Mouse (Mus musculus): ENCODE data around the gene Cox14. TPM values are rescaled to one million over a fixed set of nuclear protein-coding genes. Genes with fewer than 3 reads are reported as not detected.
"Not testable (repeated sequence)": the region's sequence is repeated elsewhere in the genome, so short reads cannot be mapped to it uniquely, and the experiment has no call there.

Cox14 gene
- polyA plus RNA-seq, 1 experiment: 50.5 TPM

DNA sequence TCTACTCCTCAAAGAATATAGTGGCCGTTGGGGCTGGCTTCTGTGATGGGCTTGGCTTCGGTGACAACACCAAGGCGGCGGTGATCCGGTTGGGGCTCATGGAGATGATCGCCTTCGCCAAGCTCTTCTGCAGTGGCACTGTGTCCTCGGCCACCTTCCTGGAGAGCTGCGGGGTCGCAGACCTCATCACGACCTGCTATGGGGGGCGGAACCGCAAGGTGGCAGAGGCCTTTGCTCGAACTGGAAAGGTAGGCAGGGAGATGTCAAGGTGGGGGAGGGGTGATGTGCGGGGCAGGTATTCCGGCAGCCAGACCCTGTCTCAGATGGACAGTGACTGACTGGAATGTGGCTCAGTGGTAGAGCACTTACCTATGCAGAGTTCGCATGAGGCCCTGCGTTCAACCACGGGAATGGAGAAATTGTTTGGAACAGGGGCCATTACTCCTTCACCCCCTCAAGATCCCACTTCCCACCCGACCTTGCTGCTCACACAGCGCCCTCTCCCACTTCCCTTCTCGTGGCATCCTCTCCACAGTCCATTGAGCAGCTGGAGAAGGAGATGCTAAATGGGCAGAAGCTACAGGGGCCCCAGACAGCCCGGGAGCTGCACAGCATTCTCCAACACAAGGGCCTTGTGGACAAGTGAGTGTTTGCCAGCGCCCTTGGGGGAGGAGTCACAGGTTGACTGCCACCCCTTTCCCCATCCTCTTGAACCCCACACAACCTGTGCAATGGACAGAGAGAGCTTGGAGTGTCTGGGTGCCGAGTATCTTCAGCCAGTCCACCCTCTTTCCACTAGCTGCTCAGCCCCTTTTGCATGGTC, 3.3 kb upstream of the Cox14 start:
- no peaks in the 10 kb centered on the region for H3K36me3 ChIP-seq (ENCODE audit: control insufficient read depth, insufficient read depth, low read length)
- H3K4me1 ChIP-seq (ENCODE audit: control insufficient read depth, insufficient read depth, low read length): peaks cover 18% of the 10 kb centered on the region
- TF ChIP-seq POLR2A (IDR thresholded peaks at IDR 0.05; ENCODE audit: control insufficient read depth, low read depth, low read length) (no peak), CTCF (IDR thresholded peaks at IDR 0.05; ENCODE audit: control insufficient read depth, insufficient read depth, insufficient replicate concordance, low read depth, low read length) (no peak)
- H3K4me3 ChIP-seq (ENCODE audit: control insufficient read depth, low read depth, low read length): no peak overlapping the region
- H3K27ac ChIP-seq (ENCODE audit: control insufficient read depth, insufficient read depth, low read depth, low read length): no peak overlapping the region
- no peaks in the 10 kb centered on the region for H3K27me3 ChIP-seq (ENCODE audit: control insufficient read depth, insufficient read depth, low read length)

GRCm38 (mm10) chr15:99723120-99723514, 2.3 kb upstream of the Cox14 start:
- Histone ChIP-seq H3K4me3 (ENCODE audit: control insufficient read depth, low read depth, low read length) (no peak overlapping the region), H3K36me3 (ENCODE audit: control insufficient read depth, insufficient read depth, low read length) (no peaks in the 10 kb centered on the region), H3K4me1 (ENCODE audit: control insufficient read depth, insufficient read depth, low read length) (peaks cover 17% of the 10 kb centered on the region)

DNA sequence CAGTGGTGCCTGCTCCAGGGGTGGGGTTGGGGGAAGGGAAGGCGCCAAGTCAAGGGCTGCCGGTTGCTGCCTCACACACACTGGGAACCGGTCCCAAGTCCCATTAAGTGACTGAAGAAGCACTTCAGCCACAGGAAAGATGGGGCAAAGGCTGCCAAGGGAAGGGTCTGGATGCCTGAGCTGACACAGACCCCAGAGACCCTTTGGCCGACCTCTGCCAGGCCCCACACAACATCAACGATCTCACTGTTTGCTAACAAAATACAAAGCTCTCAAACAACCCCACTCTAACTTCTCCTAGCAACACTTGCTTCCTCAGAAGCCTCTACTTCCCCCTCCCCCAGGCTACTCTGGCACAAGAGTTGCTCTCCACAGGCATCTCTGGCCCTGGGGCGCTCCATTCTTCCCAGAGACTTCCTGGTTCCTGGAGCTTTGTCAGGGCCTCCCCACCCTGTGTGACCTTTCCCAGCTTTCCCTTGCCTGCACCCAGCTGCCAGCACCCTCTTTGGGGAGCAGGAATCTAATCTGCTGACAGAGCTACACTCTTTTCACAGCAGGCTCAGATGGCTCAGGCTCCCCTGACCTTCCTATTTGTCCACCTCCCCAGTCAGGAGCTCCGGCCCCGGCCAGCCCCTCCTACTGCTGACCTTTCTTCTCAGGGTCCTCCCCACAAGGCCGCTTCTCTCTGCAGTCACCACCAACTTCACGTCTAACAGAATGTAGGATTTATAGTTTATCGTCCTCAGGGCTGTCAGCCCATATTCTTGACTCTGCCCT, 1.7 kb upstream of the Cox14 start:
- Histone ChIP-seq H3K36me3 (ENCODE audit: control insufficient read depth, insufficient read depth, low read length) (no peaks in the 10 kb centered on the region), H3K4me3 (ENCODE audit: control insufficient read depth, low read depth, low read length) (no peak overlapping the region), H3K27ac (ENCODE audit: control insufficient read depth, insufficient read depth, low read depth, low read length) (peak overlapping the region; percentile 82), H3K4me1 (ENCODE audit: control insufficient read depth, insufficient read depth, low read length) (peaks cover 15% of the 10 kb centered on the region), H3K27me3 (ENCODE audit: control insufficient read depth, insufficient read depth, low read length) (no peaks in the 10 kb centered on the region)
- TF ChIP-seq POLR2A (IDR thresholded peaks at IDR 0.05; ENCODE audit: control insufficient read depth, low read depth, low read length): no peak

More at GRCm38 (mm10) chr15:99723120-99723514, 2.3 kb upstream of the Cox14 start:
- Histone ChIP-seq H3K27me3 (ENCODE audit: control insufficient read depth, insufficient read depth, low read length) (no peaks in the 10 kb centered on the region), H3K27ac (ENCODE audit: control insufficient read depth, insufficient read depth, low read depth, low read length) (no peak overlapping the region; the same call in 1 of the 2 replicates)
- TF ChIP-seq CTCF (IDR thresholded peaks at IDR 0.05; ENCODE audit: control insufficient read depth, insufficient read depth, insufficient replicate concordance, low read depth, low read length) (no peak), POLR2A (IDR thresholded peaks at IDR 0.05; ENCODE audit: control insufficient read depth, low read depth, low read length) (no peak)

- peaks cover 15% of the 10 kb centered on the region for H3K4me1 ChIP-seq (ENCODE audit: control insufficient read depth, insufficient read depth, low read length)
- no peak overlapping the region; the same call in 1 of the 2 replicates for H3K4me3 ChIP-seq (ENCODE audit: control insufficient read depth, low read depth, low read length)
- no peaks in the 10 kb centered on the region for H3K27me3 ChIP-seq (ENCODE audit: control insufficient read depth, insufficient read depth, low read length)
- TF ChIP-seq CTCF (IDR thresholded peaks at IDR 0.05; ENCODE audit: control insufficient read depth, insufficient read depth, insufficient replicate concordance, low read depth, low read length) (no peak), POLR2A (IDR thresholded peaks at IDR 0.05; ENCODE audit: control insufficient read depth, low read depth, low read length) (no peak)
- H3K36me3 ChIP-seq (ENCODE audit: control insufficient read depth, insufficient read depth, low read length): no peaks in the 10 kb centered on the region
- H3K27ac ChIP-seq (ENCODE audit: control insufficient read depth, insufficient read depth, low read depth, low read length): peak overlapping the region; percentile 82
Observed at GRCm38 (mm10) chr15:99724292-99725021, 961 bp upstream of the Cox14 start.

DNA sequence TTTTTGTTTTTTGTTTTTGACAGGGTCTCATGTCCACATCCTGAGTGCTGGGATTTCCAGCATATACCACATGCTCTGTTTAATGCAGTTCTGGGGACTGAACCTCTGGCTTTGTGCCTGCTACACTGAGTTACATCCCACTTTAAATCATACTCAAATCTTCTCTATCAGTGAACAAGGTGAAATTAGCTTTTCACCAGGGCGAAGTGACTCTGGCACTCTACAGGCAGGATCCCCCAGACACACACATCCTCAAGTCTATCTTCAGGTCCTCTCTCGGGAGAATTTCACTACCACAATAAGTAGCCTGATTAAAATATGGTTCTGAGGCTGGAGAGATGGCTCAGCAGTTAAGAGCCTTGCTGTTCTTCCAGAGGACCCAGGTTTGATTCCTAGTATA, 1.1 kb downstream of the Cox14 start:
- no peaks in the 10 kb centered on the region for H3K36me3 ChIP-seq (ENCODE audit: control insufficient read depth, insufficient read depth, low read length)
- H3K4me1 ChIP-seq (ENCODE audit: control insufficient read depth, insufficient read depth, low read length): peaks cover 15% of the 10 kb centered on the region
- no peak overlapping the region for H3K4me3 ChIP-seq (ENCODE audit: control insufficient read depth, low read depth, low read length)
- TF ChIP-seq POLR2A (IDR thresholded peaks at IDR 0.05; ENCODE audit: control insufficient read depth, low read depth, low read length): no peak
- TF ChIP-seq CTCF (IDR thresholded peaks at IDR 0.05; ENCODE audit: control insufficient read depth, insufficient read depth, insufficient replicate concordance, low read depth, low read length): no peak
- H3K27me3 ChIP-seq (ENCODE audit: control insufficient read depth, insufficient read depth, low read length): no peaks in the 10 kb centered on the region
- H3K27ac ChIP-seq (ENCODE audit: control insufficient read depth, insufficient read depth, low read depth, low read length): no peak overlapping the region

- H3K4me1 ChIP-seq (ENCODE audit: control insufficient read depth, insufficient read depth, low read length): peaks cover 15% of the 10 kb centered on the region
- H3K4me3 ChIP-seq (ENCODE audit: control insufficient read depth, low read depth, low read length); H3K27me3 ChIP-seq (ENCODE audit: control insufficient read depth, insufficient read depth, low read length); H3K27ac ChIP-seq (ENCODE audit: control insufficient read depth, insufficient read depth, low read depth, low read length); H3K36me3 ChIP-seq (ENCODE audit: control insufficient read depth, insufficient read depth, low read length): not testable (repeated sequence)
Observed at GRCm38 (mm10) chr15:99727039-99727438, 1.6 kb downstream of the Cox14 start.

- H3K36me3 ChIP-seq (ENCODE audit: control insufficient read depth, insufficient read depth, low read length): no peaks in the 10 kb centered on the region
- peaks cover 15% of the 10 kb centered on the region for H3K4me1 ChIP-seq (ENCODE audit: control insufficient read depth, insufficient read depth, low read length)
- no peak overlapping the region for H3K27ac ChIP-seq (ENCODE audit: control insufficient read depth, insufficient read depth, low read depth, low read length)
- H3K4me3 ChIP-seq (ENCODE audit: control insufficient read depth, low read depth, low read length): no peak overlapping the region
- H3K27me3 ChIP-seq (ENCODE audit: control insufficient read depth, insufficient read depth, low read length): no peaks in the 10 kb centered on the region
- TF ChIP-seq POLR2A (IDR thresholded peaks at IDR 0.05; ENCODE audit: control insufficient read depth, low read depth, low read length): no peak
- TF ChIP-seq CTCF (IDR thresholded peaks at IDR 0.05; ENCODE audit: control insufficient read depth, insufficient read depth, insufficient replicate concordance, low read depth, low read length): no peak
Observed at GRCm38 (mm10) chr15:99727525-99727924, 2.1 kb downstream of the Cox14 start.

All from testis, adult 2 months (tissue).